Mouse (Mus musculus): ENCODE measurements around the gene Mrpl27.

DNA sequence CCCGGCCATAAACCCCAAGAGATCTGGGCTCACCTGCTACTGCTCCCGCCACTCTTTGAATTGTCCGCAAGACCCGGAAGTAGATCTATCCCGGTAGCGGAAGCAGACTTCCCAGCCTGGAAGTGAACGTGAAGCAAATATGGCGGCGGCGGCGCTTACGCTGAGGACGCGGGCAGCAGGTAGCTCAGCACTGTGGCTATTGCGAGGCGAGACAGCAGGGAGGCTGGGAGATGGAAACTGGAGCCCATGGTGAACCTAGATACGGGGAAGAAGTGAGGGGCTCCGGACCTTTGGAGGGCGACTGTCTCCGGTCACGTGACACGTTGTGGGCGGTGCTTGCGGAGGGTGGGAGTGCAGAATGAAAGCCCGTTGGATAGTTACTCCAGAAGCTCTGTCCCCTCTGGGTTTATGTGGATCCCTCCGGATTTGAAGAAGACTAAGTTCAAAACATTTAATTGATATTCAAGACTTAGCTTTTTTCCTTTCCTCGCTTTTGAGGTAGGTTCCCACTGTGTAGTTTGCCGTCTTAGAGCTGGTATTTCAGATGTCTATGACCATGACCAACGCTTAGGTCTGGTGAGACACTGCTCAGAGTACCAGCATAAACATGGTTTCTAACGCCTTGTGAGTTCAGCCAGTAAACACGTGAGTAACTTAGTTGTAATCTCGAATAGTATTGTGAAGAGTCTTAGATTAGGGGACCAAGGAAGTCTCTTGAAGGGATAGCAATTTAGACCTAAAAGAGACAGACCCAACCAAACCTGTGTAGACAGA is at the start of gene Mrpl27, which contains the start of gene Eme1:
- peak; percentile 70; the same call in 1 of the 2 replicates for TF ChIP-seq HCFC1 (IDR thresholded peaks at IDR 0.05; ENCODE audit: borderline replicate concordance, insufficient read depth, low read length)
- TF ChIP-seq ZC3H11A (IDR thresholded peaks at IDR 0.05; ENCODE audit: borderline replicate concordance, low read depth, low read length), result no peak
